8 mouse cellular contexts compared by ENCODE assay signal in genomic region chr3:144568861-144569361, GRCm38 (mm10). TPM values are rescaled to one million over a fixed set of nuclear protein-coding genes. Genes with fewer than 3 reads are reported as not detected.
DNase-seq lines count a peak whose midpoint lies in the region; ATAC-seq and TF ChIP-seq lines count a peak whose summit lies in the region.

No protein-coding gene starts in this region.

- H3K4me2 ChIP-seq in embryonic facial prominence, embryonic 15.5 days (replicated peaks) = peak overlapping the region; percentile 87
- peak overlapping the region; percentile 99 for H3K4me2 ChIP-seq in intestine, postnatal 0 days (replicated peaks; ENCODE audit: low read depth)

- no peak for ATAC-seq in embryonic facial prominence, embryonic 15.5 days (ENCODE audit: insufficient number of reproducible peaks, low FRiP score, low TSS enrichment, low read depth)
- no peak for ATAC-seq in intestine, postnatal 0 days

- WGBS in embryonic facial prominence, embryonic 15.5 days = under 1% methylated on average over 21 of the region's 21 CpGs
- 1% methylated on average over 21 of the region's 21 CpGs for WGBS in intestine, postnatal 0 days

- H3K36me3 ChIP-seq in embryonic facial prominence, embryonic 15.5 days = peaks cover 10% of the 10 kb centered on the region
- no peaks in the 10 kb centered on the region for H3K36me3 ChIP-seq in intestine, postnatal 0 days (ENCODE audit: control insufficient read depth, insufficient read depth)
- H3K36me3 ChIP-seq in testis, adult 2 months (ENCODE audit: control insufficient read depth, insufficient read depth, low read length) = no peaks in the 10 kb centered on the region

- peak overlapping the region; percentile 69 for H3K9ac ChIP-seq in embryonic facial prominence, embryonic 15.5 days
- peak overlapping the region; percentile 78 for H3K9ac ChIP-seq in intestine, postnatal 0 days (ENCODE audit: low read depth, low read length)

- H3K4me3 ChIP-seq in embryonic facial prominence, embryonic 15.5 days (replicated peaks) = peak overlapping the region; percentile 79
- H3K4me3 ChIP-seq in intestine, postnatal 0 days (ENCODE audit: low read depth, low read length) = peak overlapping the region; percentile 88
- H3K4me3 ChIP-seq in testis, adult 2 months (ENCODE audit: control insufficient read depth, low read depth, low read length) = peak overlapping the region; percentile 96

- peaks cover 14% of the 10 kb centered on the region for H3K4me1 ChIP-seq in embryonic facial prominence, embryonic 15.5 days
- peaks cover 6% of the 10 kb centered on the region for H3K4me1 ChIP-seq in intestine, postnatal 0 days (replicated peaks; ENCODE audit: control insufficient read depth, insufficient read depth, low read length)
- H3K4me1 ChIP-seq in testis, adult 2 months (ENCODE audit: control insufficient read depth, insufficient read depth, low read length) = peaks cover 6% of the 10 kb centered on the region

- no peak for TF ChIP-seq CTCF in intestine, postnatal 0 days (IDR thresholded peaks at IDR 0.05; ENCODE audit: low read depth)
- TF ChIP-seq CTCF in testis, adult 2 months (IDR thresholded peaks at IDR 0.05; ENCODE audit: control insufficient read depth, insufficient read depth, insufficient replicate concordance, low read depth, low read length) = no peak

- no peak overlapping the region for H3K27ac ChIP-seq in embryonic facial prominence, embryonic 15.5 days (replicated peaks)
- no peak overlapping the region for H3K27ac ChIP-seq in intestine, postnatal 0 days (ENCODE audit: low read depth, low read length)
- H3K27ac ChIP-seq in testis, adult 2 months (ENCODE audit: control insufficient read depth, insufficient read depth, low read depth, low read length) = peak overlapping the region; percentile 14; the same call in 1 of the 2 replicates

- no peaks in the 10 kb centered on the region for H3K27me3 ChIP-seq in embryonic facial prominence, embryonic 15.5 days
- no peaks in the 10 kb centered on the region for H3K27me3 ChIP-seq in intestine, postnatal 0 days (replicated peaks; ENCODE audit: control insufficient read depth, insufficient read depth, low read length)
- no peaks in the 10 kb centered on the region for H3K27me3 ChIP-seq in testis, adult 2 months (ENCODE audit: control insufficient read depth, insufficient read depth, low read length)

- H3K9me3 ChIP-seq in embryonic facial prominence, embryonic 15.5 days (replicated peaks) = no peaks in the 10 kb centered on the region
- no peaks in the 10 kb centered on the region for H3K9me3 ChIP-seq in intestine, postnatal 0 days (ENCODE audit: control insufficient read depth)

- no peak for TF ChIP-seq POLR2A in testis, adult 2 months (IDR thresholded peaks at IDR 0.05; ENCODE audit: control insufficient read depth, low read depth, low read length)

- DNase-seq in 3T3-L1 (ENCODE audit: low read depth, low spot score) = peak; percentile 52
- DNase-seq in A20 (ENCODE audit: low read depth, low spot score) = peak; percentile 57
- peak; percentile 46 for DNase-seq in lung, postnatal 14 days
- DNase-seq in urinary bladder, adult 18-20 months (ENCODE audit: low spot score in 2 of 2) = no peak
- no peak for DNase-seq in ovary, postnatal 10 days (ENCODE audit: low spot score)

RNA-seq across cellular contexts. Expression of gene Hs2st1, which starts 1.1 kb away (rescaled TPM):
- polyA plus RNA-seq in embryonic facial prominence, embryonic 15.5 days (2015; fragmentation: Nextera tagmentation; extraction: Ambion mirVana) = 15.2 and 15.3 TPM in 2 replicates
- polyA plus RNA-seq in intestine, postnatal 0 days (2015; fragmentation: Nextera tagmentation; extraction: Ambion mirVana) = 6.1 and 6.9 TPM in 2 replicates
- polyA plus RNA-seq in testis, adult 2 months (2012; rRNA removed) = 2.8 and 3.0 TPM in 2 replicates

RNA-seq across cellular contexts. Expression of gene Selenof, which starts 1.2 kb away (rescaled TPM):
- polyA plus RNA-seq in embryonic facial prominence, embryonic 15.5 days (2015; fragmentation: Nextera tagmentation; extraction: Ambion mirVana) = 642 and 651 TPM in 2 replicates
- 504 and 571 TPM in 2 replicates for polyA plus RNA-seq in intestine, postnatal 0 days (2015; fragmentation: Nextera tagmentation; extraction: Ambion mirVana)
- polyA plus RNA-seq in testis, adult 2 months (2012; rRNA removed) = 94.5 and 97.5 TPM in 2 replicates

Comparison
In these comparisons a context has a peak if more than half of its experiments do, and no peak if none do; other contexts are left out.
1. DNase-seq: peak in 3T3-L1 (single experiment), A20 (single experiment) and lung, postnatal 14 days (single experiment); none in urinary bladder, adult 18-20 months (0 of 2) and ovary, postnatal 10 days (single experiment).
2. Peak in every context shown above with its lines, with median percentiles within 50 percentile points of each other: H3K4me3 ChIP-seq.